Mouse (Mus musculus) lung, postnatal 0 days (tissue): ENCODE results near the gene Gm38392.

Experiments
- CTCF ChIP-seq: IDR thresholded peaks from 2 replicates; pipeline ENCODE4 v1.5.1; 2016; ENCODE audit warnings: antibody characterized with exemption, mild to moderate bottlenecking
- EP300 ChIP-seq: IDR thresholded peaks from 2 replicates; pipeline ENCODE4 v1.6.1; 2016; ENCODE audit warnings: antibody characterized with exemption, mild to moderate bottlenecking, control low read depth

DNA sequence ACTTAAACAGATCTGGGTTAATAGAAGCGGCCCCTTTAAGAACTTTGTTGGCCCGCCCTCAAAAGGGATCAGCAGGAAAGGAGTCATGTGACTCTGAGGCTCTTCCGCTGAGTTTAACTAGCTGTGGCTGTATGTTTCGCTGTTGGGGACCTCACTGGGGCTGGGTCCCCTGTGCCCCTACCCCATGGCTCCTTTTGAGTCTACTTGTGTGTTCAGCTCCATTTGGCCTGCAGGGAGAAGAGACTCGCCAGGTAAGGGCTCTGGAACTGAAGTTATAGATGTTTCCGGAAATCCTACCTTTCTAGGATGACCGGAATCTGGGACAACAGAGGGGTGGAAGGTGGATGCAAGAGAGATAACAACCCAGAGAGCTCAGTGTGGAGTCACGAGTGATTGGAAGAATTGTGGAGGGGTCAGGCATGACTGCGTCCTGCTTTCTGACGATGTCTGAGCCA, 38.0 kb upstream of the Gm38392 start, which contains the start of gene Glmp:
- TF ChIP-seq CTCF: no peak
- no peak for TF ChIP-seq EP300
